Mouse (Mus musculus) forebrain, embryonic 12.5 days (tissue): ENCODE results near the gene Psmd3. TPM values are rescaled to one million over a fixed set of nuclear protein-coding genes. Genes with fewer than 3 reads are reported as not detected.

Experiments
- ATAC-seq: fragments of 200-750 bp; cut with Nextera tagmentation; 2 replicates; pipeline ENCODE4 v1.8.0; 2017; ENCODE audit warnings: moderate TSS enrichment; ENCODE audit not compliant: low FRiP score
- H3K27ac ChIP-seq: fragments of 300-500 bp; sonication (generic); 2 replicates; pipeline ENCODE4 v1.5.1; 2016; ENCODE audit warnings: mild to moderate bottlenecking
- H3K27me3 ChIP-seq: fragments of 300-500 bp; sonication (generic); 2 replicates; pipeline ENCODE4 v1.6.1; 2016; ENCODE audit warnings: mild to moderate bottlenecking
- H3K36me3 ChIP-seq: fragments of 300-500 bp; sonication (generic); replicated peaks from 2 replicates; pipeline ENCODE4 v1.6.1; 2016; ENCODE audit warnings: mild to moderate bottlenecking
- H3K4me1 ChIP-seq: fragments of 300-500 bp; sonication (generic); 2 replicates; pipeline ENCODE4 v1.6.1; 2016
- H3K4me2 ChIP-seq: fragments of 300-500 bp; sonication (generic); 2 replicates; pipeline ENCODE4 v1.6.1; 2016; ENCODE audit warnings: mild to moderate bottlenecking, moderate library complexity
- H3K4me3 ChIP-seq: fragments of 300-500 bp; sonication (generic); replicated peaks from 2 replicates; pipeline ENCODE4 v1.5.1; 2016; ENCODE audit warnings: mild to moderate bottlenecking
- H3K9ac ChIP-seq: fragments of 300-500 bp; sonication (generic); 2 replicates; pipeline ENCODE4 v1.6.1; 2016; ENCODE audit warnings: mild to moderate bottlenecking
- H3K9me3 ChIP-seq: fragments of 300-500 bp; sonication (generic); 2 replicates; pipeline ENCODE4 v1.6.1; 2016
- WGBS: fragments of 180-500 bp; shearing (Covaris S2); methylation state at CpG from one replicate; pipeline ENCODE4 v1.1.7; 2016; 5-methylcytosine and 5-hydroxymethylcytosine counted together
- polyA plus RNA-seq: library from polyadenylated mRNA; unstranded; fragments of >200 nt; fragmentation: Nextera tagmentation; extraction: Ambion mirVana; gene quantifications from 2 replicates; pipeline ENCODE4 v1.2.1, GENCODE M21; 2016

Gene Psmd3
- polyA plus RNA-seq, 1 experiment from 2014 or later = 234 TPM

DNA sequence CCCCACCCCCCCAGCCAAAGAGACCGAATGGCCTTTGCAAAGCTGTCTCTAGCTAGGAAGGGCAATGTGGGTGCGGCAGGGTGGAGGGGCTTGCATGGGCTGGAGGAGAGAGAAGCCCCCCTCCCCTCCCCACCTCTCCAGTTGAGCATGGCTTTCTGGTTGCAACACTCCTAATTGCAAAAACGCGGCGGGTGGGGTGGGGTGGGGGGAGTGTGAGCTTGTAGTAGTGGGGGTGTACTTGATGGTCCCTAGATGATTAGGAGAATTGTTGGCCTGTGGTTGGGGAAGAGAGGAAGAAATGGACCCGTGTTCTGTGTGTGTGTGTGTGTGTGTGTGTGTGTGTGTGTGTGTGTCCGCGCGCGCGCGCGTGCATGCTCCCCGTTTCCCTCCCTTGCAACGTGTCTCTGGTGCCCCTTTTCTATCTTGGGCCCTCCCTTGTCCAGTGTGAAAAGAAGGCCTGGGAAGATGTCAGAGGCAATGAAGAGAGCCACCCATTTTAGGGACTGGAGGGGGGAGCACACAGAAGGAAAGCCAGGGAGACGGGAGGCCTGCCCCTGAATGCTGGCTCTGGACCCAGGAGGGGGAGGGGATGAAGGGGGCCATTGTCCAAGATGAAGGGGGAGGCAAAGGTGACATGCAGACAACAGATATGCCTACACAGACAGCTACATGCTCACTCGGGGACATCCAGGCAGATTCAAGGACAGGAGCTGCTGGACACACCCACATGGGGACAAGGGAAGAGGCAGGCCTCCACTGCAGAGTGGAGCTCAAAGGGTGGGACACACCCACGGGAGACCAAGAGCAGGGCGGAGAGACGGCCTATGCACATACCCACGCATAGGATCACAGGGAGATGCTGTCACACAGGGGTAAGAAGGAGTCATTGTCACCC lies 60.3 kb downstream of the Psmd3 start:
- H3K27ac ChIP-seq = peak overlapping the region; percentile 98
- H3K9me3 ChIP-seq = no peaks in the 10 kb centered on the region
- H3K36me3 ChIP-seq = no peaks in the 10 kb centered on the region
- peak overlapping the region; percentile 74 for H3K4me2 ChIP-seq
- no peaks in the 10 kb centered on the region for H3K27me3 ChIP-seq
- H3K4me3 ChIP-seq = peak overlapping the region; percentile 84
- peaks cover 86% of the 10 kb centered on the region for H3K4me1 ChIP-seq
- H3K9ac ChIP-seq = peak overlapping the region; percentile 94
- 5% methylated on average over 20 of the region's 21 CpGs for whole genome bisulfite sequencing
- ATAC-seq = peak; percentile 9; the same call in 1 of the 2 replicates

- H3K9me3 ChIP-seq = no peaks in the 10 kb centered on the region
- H3K27ac ChIP-seq = peak overlapping the region; percentile 98
- H3K4me3 ChIP-seq = peak overlapping the region; percentile 84
- peak overlapping the region; percentile 94 for H3K9ac ChIP-seq
- H3K36me3 ChIP-seq = no peaks in the 10 kb centered on the region
- H3K4me1 ChIP-seq = peaks cover 89% of the 10 kb centered on the region
- H3K4me2 ChIP-seq = peak overlapping the region; percentile 74
- no peak for ATAC-seq
- no peaks in the 10 kb centered on the region for H3K27me3 ChIP-seq
- WGBS = 5% methylated on average over 9 of the region's 9 CpGs
Measured at GRCm38 (mm10) chr11:98743655-98744345, 61.4 kb downstream of the Psmd3 start.

GRCm38 (mm10) chr11:98744456-98745019 lies 62.2 kb downstream of the Psmd3 start:
- Histone ChIP-seq H3K4me1 (peaks cover 90% of the 10 kb centered on the region), H3K36me3 (no peaks in the 10 kb centered on the region), H3K4me3 (peak overlapping the region; percentile 84), H3K9ac (peak overlapping the region; percentile 94), H3K27me3 (no peaks in the 10 kb centered on the region), H3K4me2 (peak overlapping the region; percentile 74), H3K9me3 (no peaks in the 10 kb centered on the region), H3K27ac (peak overlapping the region; percentile 98)
- no peak for ATAC-seq
- WGBS = 41% methylated on average over 7 of the region's 7 CpGs

Other genes starting within 250 kb of the Psmd3 start
- 142 and 154 TPM in 2 replicates for gene Mien1, start 243.6 kb upstream of the Psmd3 start, polyA plus RNA-seq
- 1.1 and 1.6 TPM in 2 replicates for gene Grb7, start 236.2 kb upstream of the Psmd3 start, polyA plus RNA-seq
- 0.04 TPM in 1 of 2 replicates, not detected in the other for gene Ikzf3, start 136.5 kb upstream of the Psmd3 start, polyA plus RNA-seq
- 0.17 TPM in 1 of 2 replicates, not detected in the other for gene Zpbp2, start 131.5 kb upstream of the Psmd3 start, polyA plus RNA-seq
- gene Ormdl3, start 95.2 kb upstream of the Psmd3 start, polyA plus RNA-seq = 67.3 and 67.4 TPM in 2 replicates
- gene Lrrc3c, start 84.3 kb upstream of the Psmd3 start, polyA plus RNA-seq = not detected in 2 replicates
- gene Gm12355, start 56.9 kb upstream of the Psmd3 start, polyA plus RNA-seq = 1.2 and 1.4 TPM in 2 replicates
- not detected in 2 replicates for gene Gsdma3, start 56.2 kb upstream of the Psmd3 start, polyA plus RNA-seq
- not detected in 2 replicates for gene Gsdma2, start 35.8 kb upstream of the Psmd3 start, polyA plus RNA-seq
- gene Gsdma, start 18.2 kb upstream of the Psmd3 start, polyA plus RNA-seq = not detected in 2 replicates
- gene Csf3, start 18.7 kb downstream of the Psmd3 start, polyA plus RNA-seq = 0.14 TPM in 1 of 2 replicates, not detected in the other
- 88.1 and 95.0 TPM in 2 replicates for gene Med24, start 46.9 kb downstream of the Psmd3 start, polyA plus RNA-seq
- 53.4 and 59.8 TPM in 2 replicates for gene Thra, start 58.1 kb downstream of the Psmd3 start, polyA plus RNA-seq
- gene Nr1d1, start 92.8 kb downstream of the Psmd3 start, polyA plus RNA-seq = 2.1 and 2.2 TPM in 2 replicates
- gene Msl1, start 113.0 kb downstream of the Psmd3 start, polyA plus RNA-seq = 39.3 and 39.9 TPM in 2 replicates
- gene Casc3, start 122.4 kb downstream of the Psmd3 start, polyA plus RNA-seq = 63.2 and 67.4 TPM in 2 replicates
- gene Rapgefl1, start 154.2 kb downstream of the Psmd3 start, polyA plus RNA-seq = 1.5 and 1.6 TPM in 2 replicates
- 4.8 and 5.2 TPM in 2 replicates for gene Wipf2, start 181.1 kb downstream of the Psmd3 start, polyA plus RNA-seq
- 38.0 and 43.1 TPM in 2 replicates for gene Cdc6, start 225.2 kb downstream of the Psmd3 start, polyA plus RNA-seq
- gene Rara, start 245.3 kb downstream of the Psmd3 start, polyA plus RNA-seq = 14.0 and 16.4 TPM in 2 replicates